Mouse (Mus musculus) lung, postnatal 0 days (tissue): ENCODE measurements around the gene Trio. TPM values are rescaled to one million over a fixed set of nuclear protein-coding genes. Genes with fewer than 3 reads are reported as not detected.

Source experiments
- ATAC-seq: fragments of 200-750 bp; cut with Nextera tagmentation; 2 replicates; pipeline ENCODE4 v1.8.0; 2017; ENCODE audit warnings: moderate library complexity
- DNase-seq: peaks from one replicate; pipeline ENCODE4 v3.0.0-alpha.2; 2016; ENCODE audit warnings: low spot score
- H3K27ac ChIP-seq: fragments of 300-500 bp; sonication (generic); 2 replicates; pipeline ENCODE4 v1.5.1; 2014; ENCODE audit warnings: antibody characterized with exemption, mild to moderate bottlenecking, low read length, mixed read lengths
- H3K27me3 ChIP-seq: fragments of 300-500 bp; sonication (generic); replicated peaks from 2 replicates; pipeline ENCODE4 v1.6.1; 2014; ENCODE audit warnings: low read length, mixed read lengths; ENCODE audit not compliant: insufficient read depth
- H3K36me3 ChIP-seq: fragments of 300-500 bp; sonication (generic); 2 replicates; pipeline ENCODE4 v1.6.1; 2014; ENCODE audit warnings: low read length, mixed read lengths; ENCODE audit not compliant: insufficient read depth
- H3K4me1 ChIP-seq: fragments of 300-500 bp; sonication (generic); 2 replicates; pipeline ENCODE4 v1.6.1; 2014; ENCODE audit warnings: antibody characterized with exemption, low read depth, low read length, mixed read lengths; ENCODE audit not compliant: insufficient read depth
- H3K4me2 ChIP-seq: fragments of 300-500 bp; sonication (generic); replicated peaks from 2 replicates; pipeline ENCODE4 v1.6.1; 2014; ENCODE audit warnings: low read depth, mild to moderate bottlenecking, low read length, moderate library complexity, mixed read lengths
- H3K4me3 ChIP-seq: fragments of 300-500 bp; sonication (generic); 2 replicates; pipeline ENCODE4 v1.5.1; 2014; ENCODE audit warnings: low read depth, low read length
- H3K9ac ChIP-seq: fragments of 300-500 bp; sonication (generic); replicated peaks from 2 replicates; pipeline ENCODE4 v1.6.1; 2014; ENCODE audit warnings: low read depth, mild to moderate bottlenecking
- H3K9me3 ChIP-seq: fragments of 300-500 bp; sonication (generic); 2 replicates; pipeline ENCODE4 v1.6.1; 2016; ENCODE audit warnings: low read length, mixed read lengths
- CTCF ChIP-seq: IDR thresholded peaks from 2 replicates; pipeline ENCODE4 v1.5.1; 2016; ENCODE audit warnings: antibody characterized with exemption, mild to moderate bottlenecking
- EP300 ChIP-seq: IDR thresholded peaks from 2 replicates; pipeline ENCODE4 v1.6.1; 2016; ENCODE audit warnings: antibody characterized with exemption, mild to moderate bottlenecking, control low read depth
- WGBS: fragments of 180-500 bp; shearing (Covaris S2); extraction: QIAGEN DNeasy Blood & Tissue Kit; methylation state at CpG from one replicate; pipeline ENCODE4 v1.1.7; 2014; 5-methylcytosine and 5-hydroxymethylcytosine counted together
- polyA plus RNA-seq: library from polyadenylated mRNA; unstranded; fragments of >200 nt; fragmentation: Nextera tagmentation; extraction: Ambion mirVana; gene quantifications from 2 replicates; pipeline ENCODE4 v1.2.1, GENCODE M21; 2015

Trio gene
- polyA plus RNA-seq, 1 experiment from 2014 or later = 15.6 TPM

DNA sequence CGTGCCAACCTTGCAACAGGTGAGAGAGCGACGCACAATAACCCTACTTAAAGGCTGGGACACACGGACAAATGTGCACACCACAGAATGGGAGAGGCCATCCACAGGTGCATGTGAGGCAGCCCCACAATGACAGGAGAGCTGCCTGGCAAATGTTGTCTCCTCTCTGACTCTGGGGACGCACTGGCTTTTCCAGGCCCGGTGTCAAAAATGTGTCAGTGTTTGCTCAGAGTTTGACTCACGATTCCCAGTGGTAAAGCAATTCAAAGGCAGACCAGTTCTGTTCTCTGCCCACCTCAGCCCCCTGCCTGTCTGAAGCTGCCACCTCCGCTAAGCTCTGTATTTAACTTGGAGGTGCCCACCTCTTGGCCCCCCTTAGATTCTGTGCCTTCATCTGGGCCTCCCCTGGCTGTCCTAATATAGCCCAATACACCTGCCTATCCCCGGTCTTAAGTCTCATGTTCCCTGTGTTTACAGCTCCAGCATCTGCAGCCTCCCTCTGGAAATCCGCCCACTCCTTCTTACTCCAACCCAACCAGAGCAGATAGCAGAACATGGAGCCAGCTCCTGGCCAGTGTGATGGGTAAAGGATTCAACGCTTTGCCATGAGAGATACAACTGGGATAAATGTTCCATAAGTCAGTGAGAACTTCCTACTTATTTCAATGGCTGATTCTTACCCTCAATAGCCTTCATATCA is 83.3 kb downstream of the Trio start:
- 63% methylated on average over 11 of the region's 11 CpGs for WGBS
- Histone ChIP-seq H3K9ac (no peak overlapping the region), H3K9me3 (no peaks in the 10 kb centered on the region), H3K27ac (no peak overlapping the region), H3K4me3 (no peak overlapping the region), H3K4me1 (peaks cover 19% of the 10 kb centered on the region; the same call in 1 of the 2 replicates), H3K4me2 (no peak overlapping the region), H3K27me3 (no peaks in the 10 kb centered on the region), H3K36me3 (no peaks in the 10 kb centered on the region)
- no peak for TF ChIP-seq EP300
- no peak for TF ChIP-seq CTCF
- ATAC-seq (no peak), DNase-seq (no peak)

DNA sequence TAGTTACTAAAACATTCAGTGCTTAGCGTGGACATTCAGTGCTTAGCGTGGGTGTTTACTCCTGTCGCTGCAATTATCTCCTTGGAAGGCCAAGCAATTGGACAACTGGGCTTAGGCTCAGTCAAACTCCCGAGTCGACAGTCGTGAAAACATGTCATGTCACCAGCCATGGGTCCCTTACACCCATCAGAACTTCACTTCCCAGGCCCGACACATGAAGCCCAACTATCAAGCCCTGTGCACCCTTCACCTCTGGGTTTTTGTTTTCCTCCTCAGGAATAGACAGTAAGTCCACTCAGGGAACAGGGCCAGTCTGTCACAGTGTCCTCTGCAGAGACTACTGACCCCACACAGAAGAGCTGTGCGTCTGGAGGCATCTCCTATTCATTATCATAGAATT is 84.2 kb downstream of the Trio start:
- Histone ChIP-seq H3K36me3 (no peaks in the 10 kb centered on the region), H3K27me3 (no peaks in the 10 kb centered on the region), H3K4me1 (peaks cover 23% of the 10 kb centered on the region; the same call in 1 of the 2 replicates), H3K9me3 (no peaks in the 10 kb centered on the region), H3K27ac (no peak overlapping the region), H3K4me3 (no peak overlapping the region), H3K9ac (no peak overlapping the region), H3K4me2 (no peak overlapping the region)
- 65% methylated on average over 8 of the region's 8 CpGs for WGBS
- no peak for DNase-seq
- no peak for ATAC-seq
- TF ChIP-seq EP300 = no peak
- no peak for TF ChIP-seq CTCF

DNA sequence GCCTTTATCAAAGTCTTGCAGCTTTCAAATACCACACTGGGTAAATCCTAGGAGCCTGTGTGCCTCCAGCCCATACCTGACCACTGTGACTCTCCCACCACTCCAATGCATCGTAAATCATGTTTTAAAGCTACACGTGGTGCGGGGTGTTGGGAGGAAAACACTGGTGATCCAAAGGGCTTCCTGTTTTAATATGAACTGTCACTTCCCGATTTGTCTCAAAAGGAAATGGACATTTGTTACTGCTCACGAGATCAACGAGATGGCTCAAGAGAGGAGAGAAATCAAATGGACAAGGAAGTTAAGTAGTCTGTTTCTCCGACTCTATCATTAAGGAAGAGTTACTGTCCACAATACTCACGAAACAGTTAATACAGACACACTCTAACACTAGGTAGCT is 84.6 kb downstream of the Trio start:
- WGBS = 48% methylated on average over 8 of the region's 8 CpGs

DNA sequence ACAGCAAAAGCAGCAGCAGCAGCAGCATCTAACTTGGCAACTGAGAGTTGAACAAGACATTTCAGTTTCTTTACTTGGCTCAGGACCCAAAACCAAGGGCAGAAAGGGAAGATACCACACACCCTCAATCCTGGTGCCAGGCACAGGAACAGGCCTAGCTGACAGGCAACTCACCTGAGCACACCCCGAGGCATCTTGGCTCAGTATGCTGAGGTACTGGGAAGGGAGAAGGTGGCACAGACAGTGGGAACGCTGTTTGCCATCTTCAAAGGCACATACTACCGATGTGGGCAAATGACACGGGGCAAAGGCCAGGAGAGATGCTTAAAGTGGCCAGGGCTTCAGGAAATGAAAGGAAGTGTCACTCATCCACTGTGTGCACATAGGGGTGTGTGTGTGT is 85.6 kb downstream of the Trio start:
- no peak for TF ChIP-seq CTCF
- TF ChIP-seq EP300 = no peak
- H3K4me1 ChIP-seq = peaks cover 23% of the 10 kb centered on the region; the same call in 1 of the 2 replicates

More for the DNA sequence above, 84.6 kb downstream of the Trio start:
- ATAC-seq (no peak), DNase-seq (no peak)
- no peak overlapping the region for H3K4me2 ChIP-seq
- H3K9me3 ChIP-seq = no peaks in the 10 kb centered on the region
- no peak overlapping the region for H3K9ac ChIP-seq
- H3K4me3 ChIP-seq = no peak overlapping the region
- peaks cover 23% of the 10 kb centered on the region; the same call in 1 of the 2 replicates for H3K4me1 ChIP-seq
- H3K36me3 ChIP-seq = no peaks in the 10 kb centered on the region
- no peaks in the 10 kb centered on the region for H3K27me3 ChIP-seq
- H3K27ac ChIP-seq = no peak overlapping the region
- TF ChIP-seq EP300 (no peak), CTCF (no peak)

DNA sequence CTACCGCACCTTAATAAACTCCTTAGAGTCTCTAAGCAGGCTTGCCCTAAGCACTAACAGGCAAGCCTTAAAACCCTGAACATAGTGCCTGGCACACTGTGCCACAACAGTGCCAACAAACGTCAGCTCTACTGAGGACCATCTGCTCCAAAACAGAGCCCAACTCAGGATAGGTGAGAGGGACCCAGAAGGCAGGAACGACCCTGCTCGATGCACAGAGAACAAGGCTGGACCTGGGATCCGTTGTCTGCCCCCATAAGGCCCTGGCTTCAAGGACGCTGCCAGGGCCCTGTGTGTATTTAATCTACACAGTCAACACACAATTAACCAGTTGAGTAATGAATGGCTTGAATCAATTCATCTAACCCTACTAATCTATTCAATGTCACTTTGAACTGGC is 86.8 kb downstream of the Trio start:
- ATAC-seq (no peak), DNase-seq (no peak)
- Histone ChIP-seq H3K36me3 (no peaks in the 10 kb centered on the region), H3K27ac (no peak overlapping the region), H3K9me3 (no peaks in the 10 kb centered on the region), H3K4me3 (no peak overlapping the region), H3K4me1 (peaks cover 18% of the 10 kb centered on the region; the same call in 1 of the 2 replicates), H3K27me3 (no peaks in the 10 kb centered on the region), H3K9ac (no peak overlapping the region), H3K4me2 (no peak overlapping the region)
- TF ChIP-seq CTCF = no peak
- TF ChIP-seq EP300 = no peak
- 59% methylated on average over 6 of the region's 6 CpGs for WGBS

More for the DNA sequence above, 85.6 kb downstream of the Trio start:
- no peaks in the 10 kb centered on the region for H3K36me3 ChIP-seq
- DNase-seq = no peak
- no peaks in the 10 kb centered on the region for H3K27me3 ChIP-seq
- H3K27ac ChIP-seq = no peak overlapping the region
- no peaks in the 10 kb centered on the region for H3K9me3 ChIP-seq
- WGBS = 70% methylated on average over 4 of the region's 4 CpGs
- no peak overlapping the region for H3K9ac ChIP-seq
- no peak for ATAC-seq
- no peak overlapping the region for H3K4me3 ChIP-seq
- H3K4me2 ChIP-seq = no peak overlapping the region

DNA sequence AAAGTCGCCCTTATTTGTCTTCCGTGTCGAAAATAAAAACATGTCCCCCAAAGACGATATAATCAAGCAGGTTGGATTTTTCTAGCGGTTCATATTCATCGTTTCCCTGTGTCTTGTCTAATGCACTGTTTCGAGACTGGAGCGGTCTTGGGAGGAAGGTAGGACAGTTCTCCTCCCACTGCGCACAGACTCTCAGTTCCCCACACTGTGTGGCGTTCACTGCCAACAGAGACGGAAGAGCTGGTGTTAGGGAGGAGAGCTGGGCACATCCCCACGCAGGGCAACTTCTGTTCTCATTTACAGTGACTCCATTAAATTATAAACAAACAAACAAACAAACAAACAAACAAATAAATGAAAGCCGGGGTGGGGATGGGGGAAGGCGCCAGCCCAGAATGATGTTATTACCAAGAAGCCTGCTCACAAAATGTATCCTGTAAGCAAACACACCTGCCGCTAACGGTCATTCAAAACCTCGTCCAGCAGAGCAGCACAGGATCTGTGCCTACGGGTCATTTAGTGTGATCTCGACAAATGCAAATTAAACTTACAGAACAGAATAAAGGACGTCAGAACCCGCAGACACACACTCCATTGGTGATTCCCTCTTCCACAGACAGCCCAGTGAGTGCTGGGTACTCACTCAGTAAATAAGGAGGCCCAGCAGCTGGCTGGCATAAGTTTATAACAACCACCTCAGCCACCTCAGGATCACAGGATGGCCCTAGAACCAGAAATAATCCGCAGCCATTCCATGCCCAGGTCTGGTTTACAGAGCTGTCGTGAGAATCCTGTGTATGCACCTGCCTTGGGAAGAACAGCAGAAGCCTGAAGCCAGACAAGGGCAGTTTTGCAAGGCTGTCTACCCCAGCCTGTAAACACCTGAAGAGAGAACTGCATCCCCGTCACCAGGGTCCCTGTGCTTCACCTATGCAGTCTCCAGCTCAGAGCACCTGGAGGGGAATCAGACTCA is 87.5 kb downstream of the Trio start:
- Histone ChIP-seq H3K36me3 (no peaks in the 10 kb centered on the region), H3K9ac (no peak overlapping the region), H3K4me1 (peaks cover 16% of the 10 kb centered on the region; the same call in 1 of the 2 replicates), H3K27ac (no peak overlapping the region), H3K4me2 (peak overlapping the region; percentile 36), H3K27me3 (no peaks in the 10 kb centered on the region), H3K4me3 (no peak overlapping the region), H3K9me3 (no peaks in the 10 kb centered on the region)
- ATAC-seq (peak; percentile 42; the same call in 1 of the 2 replicates), DNase-seq (no peak)
- 24% methylated on average over 24 of the region's 24 CpGs for WGBS
- TF ChIP-seq CTCF = no peak
- no peak for TF ChIP-seq EP300
